Mouse (Mus musculus) embryonic facial prominence, embryonic 13.5 days (tissue): ENCODE measurements at regions not wholly inside any gene's neighbourhood (a gene's known extent, or its start where the extent isn't known, plus 50 kb on each side); places are given as distances from the start of the nearest gene placed in this dataset.
"Not testable (repeated sequence)": the region's sequence is repeated elsewhere in the genome, so short reads cannot be mapped to it uniquely, and the experiment has no call there.

Experiments used
- ATAC-seq: fragments of 200-750 bp; cut with Nextera tagmentation; 2 replicates; pipeline ENCODE4 v1.8.0; 2017; ENCODE audit warnings: low read depth; ENCODE audit not compliant: insufficient number of reproducible peaks, insufficient read depth, low FRiP score, low TSS enrichment
- H3K27ac ChIP-seq: fragments of 300-500 bp; sonication (generic); 2 replicates; pipeline ENCODE4 v1.5.1; 2015; ENCODE audit warnings: moderate library complexity, mild to moderate bottlenecking, inconsistent platforms
- H3K27me3 ChIP-seq: fragments of 300-500 bp; sonication (generic); 2 replicates; pipeline ENCODE4 v1.6.1; 2015; ENCODE audit warnings: mild to moderate bottlenecking, inconsistent platforms
- H3K36me3 ChIP-seq: fragments of 300-500 bp; sonication (generic); 2 replicates; pipeline ENCODE4 v1.6.1; 2015; ENCODE audit warnings: mild to moderate bottlenecking, inconsistent platforms
- H3K4me1 ChIP-seq: fragments of 300-500 bp; sonication (generic); 2 replicates; pipeline ENCODE4 v1.6.1; 2015; ENCODE audit warnings: inconsistent platforms
- H3K4me2 ChIP-seq: fragments of 300-500 bp; sonication (generic); 2 replicates; pipeline ENCODE4 v1.6.1; 2015; ENCODE audit warnings: moderate library complexity, mild to moderate bottlenecking, inconsistent platforms
- H3K4me3 ChIP-seq: fragments of 300-500 bp; sonication (generic); 2 replicates; pipeline ENCODE4 v1.5.1; 2015; ENCODE audit warnings: mild to moderate bottlenecking, inconsistent platforms
- H3K9ac ChIP-seq: fragments of 300-500 bp; sonication (generic); 2 replicates; pipeline ENCODE4 v1.6.1; 2015; ENCODE audit warnings: mild to moderate bottlenecking, inconsistent platforms
- H3K9me3 ChIP-seq: fragments of 300-500 bp; sonication (generic); 2 replicates; pipeline ENCODE4 v1.6.1; 2016; ENCODE audit warnings: inconsistent platforms
- WGBS: fragments of 180-500 bp; shearing (Covaris S2); methylation state at CpG from one replicate; pipeline ENCODE4 v1.1.7; 2015; ENCODE audit warnings: mixed read lengths; 5-methylcytosine and 5-hydroxymethylcytosine counted together

DNA sequence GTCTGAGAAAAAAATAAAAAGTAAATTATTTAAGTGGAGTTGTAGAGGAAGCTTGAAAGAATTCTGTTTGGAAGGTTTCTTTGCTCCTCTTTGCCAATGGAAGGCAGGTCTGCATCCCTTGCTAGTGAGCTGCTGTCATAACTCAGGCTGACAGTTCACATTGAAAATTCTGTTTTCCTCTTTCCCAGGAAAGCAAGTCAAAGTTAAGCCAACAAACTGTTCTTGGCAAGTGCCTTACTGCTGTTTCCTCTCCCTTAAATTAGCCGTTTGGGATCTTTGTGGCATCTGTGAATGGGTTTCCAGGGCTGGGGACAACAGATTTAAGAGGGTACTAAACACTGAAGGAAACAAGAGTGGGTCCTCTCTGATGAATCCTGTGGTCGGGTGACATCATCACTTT lies 261.2 kb downstream of the Pou4f1 start:
- Histone ChIP-seq H3K4me3 (no peak overlapping the region), H3K4me2 (no peak overlapping the region), H3K27me3 (peaks cover 8% of the 10 kb centered on the region; the same call in 1 of the 2 replicates), H3K9ac (no peak overlapping the region), H3K27ac (no peak overlapping the region), H3K36me3 (no peaks in the 10 kb centered on the region), H3K4me1 (no peaks in the 10 kb centered on the region), H3K9me3 (no peaks in the 10 kb centered on the region)
- 67% methylated on average over 2 of the region's 2 CpGs for WGBS
- ATAC-seq, result no peak

DNA sequence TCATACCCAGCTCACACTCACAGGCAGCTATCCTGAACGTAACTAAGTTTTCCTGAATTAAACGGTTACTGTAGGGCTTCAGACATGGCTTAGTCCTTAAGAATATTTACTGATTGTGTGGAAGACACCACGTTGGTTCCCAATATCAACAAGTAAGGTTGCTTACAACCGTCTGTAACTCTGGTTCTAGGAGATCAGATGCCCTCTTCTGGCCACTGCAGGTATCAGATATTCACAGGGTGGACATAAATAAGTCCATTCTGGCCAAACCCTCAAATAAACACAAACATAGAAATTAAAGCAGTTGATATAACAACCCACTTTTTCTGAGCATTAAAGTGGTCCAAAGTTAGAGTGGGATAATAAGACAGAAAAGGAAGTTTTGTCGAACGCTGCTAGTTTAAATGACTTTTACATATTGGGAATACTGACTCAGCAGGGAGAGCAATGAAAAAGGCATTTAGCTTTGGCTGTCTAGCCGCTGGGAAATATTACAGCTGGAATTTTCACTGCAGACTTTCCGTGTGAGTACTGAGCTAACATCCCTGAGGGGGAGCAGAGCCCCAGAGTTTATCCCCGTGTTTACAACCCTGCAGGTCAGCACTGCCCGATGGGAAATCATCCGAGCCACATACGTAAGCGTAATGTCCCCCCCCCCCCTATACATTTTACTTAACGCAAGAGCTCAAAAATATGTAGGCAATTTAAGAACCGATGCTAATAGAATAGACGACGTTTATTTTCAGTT lies 264.4 kb downstream of the Pou4f1 start:
- H3K36me3 ChIP-seq, result no peaks in the 10 kb centered on the region
- H3K4me2 ChIP-seq, result no peak overlapping the region
- no peak for ATAC-seq
- H3K27me3 ChIP-seq, result peaks cover 8% of the 10 kb centered on the region
- no peak overlapping the region for H3K9ac ChIP-seq
- H3K4me1 ChIP-seq, result no peaks in the 10 kb centered on the region
- H3K27ac ChIP-seq, result no peak overlapping the region
- 70% methylated on average over 17 of the region's 17 CpGs for WGBS
- no peaks in the 10 kb centered on the region for H3K9me3 ChIP-seq
- no peak overlapping the region for H3K4me3 ChIP-seq

DNA sequence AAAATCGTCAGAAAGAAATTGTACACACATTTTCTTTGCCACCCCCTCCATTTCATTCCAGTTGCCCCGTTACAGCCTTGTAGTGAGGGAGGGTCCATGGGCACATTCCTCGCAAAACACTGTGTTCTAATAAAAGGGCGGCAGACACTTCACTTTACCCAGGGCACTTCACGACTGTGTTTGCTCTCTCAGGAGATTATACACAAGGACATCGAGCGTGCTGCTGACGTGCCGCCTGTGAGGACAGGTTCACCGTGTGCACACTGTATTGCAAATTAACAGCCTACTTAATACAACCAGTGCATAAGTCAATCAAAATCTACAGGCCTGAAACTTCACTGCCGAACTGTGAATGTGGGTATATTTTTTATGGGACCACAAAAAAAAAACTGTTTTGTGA lies 274.6 kb downstream of the Pou4f1 start:
- no peak for ATAC-seq
- no peak overlapping the region for H3K27ac ChIP-seq

DNA sequence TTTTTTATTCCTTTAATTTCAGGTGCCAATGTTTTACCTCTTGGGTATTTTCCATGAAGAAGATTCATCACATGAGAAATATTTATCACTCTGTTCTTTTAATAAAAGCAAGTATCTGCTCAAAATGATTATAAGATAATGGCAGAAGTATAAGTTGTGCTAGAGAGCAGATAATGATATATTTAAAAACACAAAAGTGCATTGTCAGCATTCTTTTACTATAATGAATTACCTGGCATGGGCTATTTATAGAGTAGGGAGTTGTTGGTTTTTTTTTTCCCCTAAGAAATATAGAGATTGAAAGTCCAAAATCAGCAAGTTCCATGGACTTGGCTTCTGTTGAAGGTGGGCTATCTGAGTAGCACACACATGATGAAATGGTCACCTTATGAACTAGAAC lies 292.7 kb downstream of the Pou4f1 start:
- Histone ChIP-seq H3K4me1 (no peaks in the 10 kb centered on the region), H3K4me2 (no peak overlapping the region), H3K9ac (no peak overlapping the region), H3K36me3 (no peaks in the 10 kb centered on the region), H3K27me3 (no peaks in the 10 kb centered on the region), H3K9me3 (no peaks in the 10 kb centered on the region), H3K4me3 (no peak overlapping the region), H3K27ac (no peak overlapping the region)
- ATAC-seq, result no peak

More for the DNA sequence above, 274.6 kb downstream of the Pou4f1 start:
- H3K36me3 ChIP-seq, result no peaks in the 10 kb centered on the region
- no peaks in the 10 kb centered on the region for H3K4me1 ChIP-seq
- H3K4me3 ChIP-seq, result no peak overlapping the region
- H3K4me2 ChIP-seq, result no peak overlapping the region
- peaks cover 4% of the 10 kb centered on the region for H3K27me3 ChIP-seq
- WGBS, result 77% methylated on average over 11 of the region's 11 CpGs
- H3K9me3 ChIP-seq, result no peaks in the 10 kb centered on the region
- H3K9ac ChIP-seq, result no peak overlapping the region

DNA sequence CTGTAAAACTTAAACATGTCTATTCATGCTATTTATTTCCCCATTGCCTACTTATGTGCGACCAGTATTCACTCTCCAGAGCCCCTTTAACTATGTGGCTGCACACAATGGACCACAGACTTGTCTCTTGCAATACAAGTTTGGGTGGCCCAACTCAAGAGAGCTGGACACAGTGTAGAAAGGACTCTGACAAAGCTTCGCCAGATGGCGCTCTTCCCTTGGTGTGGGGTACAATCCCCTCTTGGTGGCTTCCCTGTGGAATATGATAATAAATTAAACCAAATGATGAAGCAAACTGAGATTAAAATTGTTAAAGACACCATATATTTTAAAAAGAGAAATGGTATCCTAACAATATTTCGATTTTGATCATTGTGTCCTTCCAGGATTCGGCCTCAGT lies 302.6 kb upstream of the Ednrb start:
- Histone ChIP-seq H3K27me3 (no peaks in the 10 kb centered on the region), H3K4me1 (no peaks in the 10 kb centered on the region), H3K9ac (no peak overlapping the region), H3K4me2 (no peak overlapping the region), H3K27ac (no peak overlapping the region), H3K36me3 (no peaks in the 10 kb centered on the region), H3K4me3 (no peak overlapping the region), H3K9me3 (no peaks in the 10 kb centered on the region)
- 50% methylated on average over 5 of the region's 5 CpGs for WGBS
- ATAC-seq, result no peak

- Histone ChIP-seq H3K27me3 (no peaks in the 10 kb centered on the region), H3K4me3 (no peak overlapping the region), H3K9ac (no peak overlapping the region), H3K4me2 (no peak overlapping the region), H3K9me3 (no peaks in the 10 kb centered on the region), H3K4me1 (no peaks in the 10 kb centered on the region), H3K27ac (no peak overlapping the region), H3K36me3 (no peaks in the 10 kb centered on the region)
- 60% methylated on average over 5 of the region's 5 CpGs for WGBS
- no peak for ATAC-seq
These were observed 301.2 kb upstream of the Ednrb start for GRCm38 (mm10) chr14:104145395-104145794.

- WGBS, result 71% methylated on average over 14 of the region's 14 CpGs
These were observed 271.1 kb upstream of the Ednrb start for GRCm38 (mm10) chr14:104114986-104115951.

GRCm38 (mm10) chr14:104114182-104114581 lies 270.0 kb upstream of the Ednrb start:
- 76% methylated on average over 3 of the region's 3 CpGs for WGBS

More at GRCm38 (mm10) chr14:104114986-104115951, 271.1 kb upstream of the Ednrb start:
- Histone ChIP-seq H3K9me3 (no peaks in the 10 kb centered on the region), H3K4me3 (no peak overlapping the region), H3K4me1 (no peaks in the 10 kb centered on the region), H3K27me3 (no peaks in the 10 kb centered on the region), H3K36me3 (no peaks in the 10 kb centered on the region), H3K9ac (no peak overlapping the region), H3K4me2 (no peak overlapping the region), H3K27ac (no peak overlapping the region)
- ATAC-seq, result no peak

GRCm38 (mm10) chr14:104113448-104113847 lies 269.2 kb upstream of the Ednrb start:
- Histone ChIP-seq H3K27ac (no peak overlapping the region), H3K4me3 (no peak overlapping the region), H3K27me3 (no peaks in the 10 kb centered on the region), H3K9me3 (no peaks in the 10 kb centered on the region), H3K9ac (no peak overlapping the region), H3K4me2 (no peak overlapping the region), H3K4me1 (no peaks in the 10 kb centered on the region), H3K36me3 (no peaks in the 10 kb centered on the region)
- no peak for ATAC-seq
- 86% methylated on average over 2 of the region's 2 CpGs for WGBS

More at GRCm38 (mm10) chr14:104114182-104114581, 270.0 kb upstream of the Ednrb start:
- ATAC-seq, result no peak
- H3K4me2 ChIP-seq, result no peak overlapping the region
- H3K4me1 ChIP-seq, result no peaks in the 10 kb centered on the region
- no peaks in the 10 kb centered on the region for H3K36me3 ChIP-seq
- H3K27me3 ChIP-seq, result no peaks in the 10 kb centered on the region
- no peaks in the 10 kb centered on the region for H3K9me3 ChIP-seq
- no peak overlapping the region for H3K4me3 ChIP-seq
- no peak overlapping the region for H3K27ac ChIP-seq
- H3K9ac ChIP-seq, result no peak overlapping the region

GRCm38 (mm10) chr14:104086381-104086780 lies 242.2 kb upstream of the Ednrb start:
- H3K9ac ChIP-seq, result no peak overlapping the region
- no peaks in the 10 kb centered on the region for H3K4me1 ChIP-seq
- no peak for ATAC-seq
- no peaks in the 10 kb centered on the region for H3K27me3 ChIP-seq
- no peaks in the 10 kb centered on the region for H3K9me3 ChIP-seq
- 95% methylated on average over 2 of the region's 2 CpGs for WGBS
- no peak overlapping the region for H3K27ac ChIP-seq
- H3K36me3 ChIP-seq, result no peaks in the 10 kb centered on the region
- no peak overlapping the region for H3K4me3 ChIP-seq
- no peak overlapping the region for H3K4me2 ChIP-seq

DNA sequence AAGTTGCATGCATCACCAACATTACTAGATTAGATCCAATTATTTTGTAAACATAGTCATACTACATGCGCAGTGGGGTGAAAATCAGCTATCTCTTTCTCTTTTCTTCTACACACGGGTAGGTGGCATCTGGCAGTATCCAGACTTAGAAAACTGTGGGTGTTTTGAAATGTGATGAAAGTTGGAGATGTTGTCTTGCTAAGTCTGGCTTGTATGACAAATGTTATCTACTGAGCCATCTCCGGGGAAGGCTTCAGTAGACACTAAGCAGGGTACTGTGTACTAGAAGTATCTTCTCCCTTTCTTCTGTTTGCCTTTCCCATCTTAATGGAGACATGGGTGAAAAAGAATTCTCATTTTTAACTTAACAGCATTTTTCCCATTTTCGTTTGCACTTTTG lies 220.0 kb upstream of the Ednrb start:
- not testable (repeated sequence) for H3K9me3 ChIP-seq, H3K4me1 ChIP-seq, ATAC-seq, H3K4me2 ChIP-seq, H3K27me3 ChIP-seq, H3K9ac ChIP-seq, H3K4me3 ChIP-seq, H3K36me3 ChIP-seq, H3K27ac ChIP-seq
- 74% methylated on average over 1 of the region's 4 CpGs for WGBS

DNA sequence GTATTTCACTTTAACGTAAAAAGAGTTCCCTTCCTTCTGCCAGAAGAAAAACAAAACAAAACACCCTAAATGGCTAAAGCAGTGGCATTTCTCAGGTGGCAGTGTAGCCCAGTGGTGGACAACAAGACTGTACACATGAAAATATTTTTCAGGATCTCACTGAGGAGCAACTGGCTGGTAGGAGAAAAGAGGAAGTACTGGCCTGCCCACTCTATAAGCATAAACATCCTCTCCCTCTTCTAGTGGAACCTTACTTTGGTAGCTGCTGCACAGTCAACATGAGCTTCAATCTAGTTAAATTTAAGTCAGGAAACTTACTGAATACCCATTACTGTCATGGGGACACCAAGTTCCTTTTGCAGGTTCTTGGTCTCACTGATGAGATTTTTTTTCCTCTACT lies 209.5 kb upstream of the Ednrb start:
- Histone ChIP-seq H3K4me3 (no peak overlapping the region), H3K27me3 (no peaks in the 10 kb centered on the region), H3K36me3 (no peaks in the 10 kb centered on the region), H3K27ac (no peak overlapping the region), H3K4me2 (no peak overlapping the region), H3K9ac (no peak overlapping the region), H3K4me1 (no peaks in the 10 kb centered on the region), H3K9me3 (no peaks in the 10 kb centered on the region)
- no peak for ATAC-seq
- WGBS, result 82% methylated on average over 1 of the region's 1 CpGs
